Mouse (Mus musculus): ENCODE measurements around the gene Dclk3. TPM values are rescaled to one million over a fixed set of nuclear protein-coding genes. Genes with fewer than 3 reads are reported as not detected.

Dclk3 gene
- 0.05 TPM in 1 of 2 replicates, not detected in the other for polyA plus RNA-seq (2012; rRNA removed)

- Histone ChIP-seq H3K27me3 (ENCODE audit: control insufficient read depth, insufficient read depth, low read length) (peaks cover 9% of the 10 kb centered on the region; the same call in 1 of the 2 replicates), H3K4me3 (ENCODE audit: extremely low read depth, insufficient read depth, insufficient read length) (no peak within 1 kb of the TSS), H3K4me1 (ENCODE audit: control insufficient read depth, insufficient read depth, insufficient read length) (no peaks in the 10 kb centered on the region), H3K36me3 (ENCODE audit: control insufficient read depth, insufficient read depth, low read length) (no peaks in the 10 kb centered on the region), H3K27ac (ENCODE audit: insufficient read depth, low read length) (no peak within 1 kb of the TSS)
- DNase-seq (ENCODE audit: low read depth in 1 of 2, low spot score in 2 of 2), result no peak
- 5% methylated on average over 51 of the region's 57 CpGs for WGBS
- no peak for TF ChIP-seq POLR2A (IDR thresholded peaks at IDR 0.05; ENCODE audit: low read depth, low read length)
- no peak for TF ChIP-seq CTCF (IDR thresholded peaks at IDR 0.05; ENCODE audit: extremely low read depth, insufficient read depth, insufficient read length, insufficient replicate concordance)
Observed at GRCm38 (mm10) chr9:111438904-111439835, at the start of gene Dclk3. Gene Dclk3, plus strand, starts transcription at chr9:111439081.

GRCm38 (mm10) chr9:111390016-111390415 lies 48.9 kb upstream of the Dclk3 start:
- no peak for DNase-seq (ENCODE audit: low read depth in 1 of 2, low spot score in 2 of 2)
- no peak overlapping the region for H3K27ac ChIP-seq (ENCODE audit: insufficient read depth, low read length)
- H3K36me3 ChIP-seq (ENCODE audit: control insufficient read depth, insufficient read depth, low read length), result no peaks in the 10 kb centered on the region
- no peaks in the 10 kb centered on the region for H3K4me1 ChIP-seq (ENCODE audit: control insufficient read depth, insufficient read depth, insufficient read length)
- no peak for TF ChIP-seq POLR2A (IDR thresholded peaks at IDR 0.05; ENCODE audit: low read depth, low read length)
- TF ChIP-seq CTCF (IDR thresholded peaks at IDR 0.05; ENCODE audit: extremely low read depth, insufficient read depth, insufficient read length, insufficient replicate concordance), result no peak
- WGBS, result 86% methylated on average over 9 of the region's 9 CpGs
- no peaks in the 10 kb centered on the region for H3K27me3 ChIP-seq (ENCODE audit: control insufficient read depth, insufficient read depth, low read length)
- no peak overlapping the region for H3K4me3 ChIP-seq (ENCODE audit: extremely low read depth, insufficient read depth, insufficient read length)

GRCm38 (mm10) chr9:111391036-111391435 lies 47.8 kb upstream of the Dclk3 start:
- Histone ChIP-seq H3K27me3 (ENCODE audit: control insufficient read depth, insufficient read depth, low read length) (no peaks in the 10 kb centered on the region), H3K27ac (ENCODE audit: insufficient read depth, low read length) (no peak overlapping the region), H3K36me3 (ENCODE audit: control insufficient read depth, insufficient read depth, low read length) (no peaks in the 10 kb centered on the region), H3K4me3 (ENCODE audit: extremely low read depth, insufficient read depth, insufficient read length) (no peak overlapping the region), H3K4me1 (ENCODE audit: control insufficient read depth, insufficient read depth, insufficient read length) (no peaks in the 10 kb centered on the region)
- no peak for TF ChIP-seq CTCF (IDR thresholded peaks at IDR 0.05; ENCODE audit: extremely low read depth, insufficient read depth, insufficient read length, insufficient replicate concordance)
- TF ChIP-seq POLR2A (IDR thresholded peaks at IDR 0.05; ENCODE audit: low read depth, low read length), result no peak
- no peak for DNase-seq (ENCODE audit: low read depth in 1 of 2, low spot score in 2 of 2)
- WGBS, result 78% methylated on average over 8 of the region's 8 CpGs

- no peak for DNase-seq (ENCODE audit: low read depth in 1 of 2, low spot score in 2 of 2)
- no peaks in the 10 kb centered on the region for H3K36me3 ChIP-seq (ENCODE audit: control insufficient read depth, insufficient read depth, low read length)
- no peaks in the 10 kb centered on the region for H3K27me3 ChIP-seq (ENCODE audit: control insufficient read depth, insufficient read depth, low read length)
- TF ChIP-seq POLR2A (IDR thresholded peaks at IDR 0.05; ENCODE audit: low read depth, low read length), result no peak
- TF ChIP-seq CTCF (IDR thresholded peaks at IDR 0.05; ENCODE audit: extremely low read depth, insufficient read depth, insufficient read length, insufficient replicate concordance), result no peak
- H3K27ac ChIP-seq (ENCODE audit: insufficient read depth, low read length), result no peak overlapping the region
- no peaks in the 10 kb centered on the region for H3K4me1 ChIP-seq (ENCODE audit: control insufficient read depth, insufficient read depth, insufficient read length)
- no peak overlapping the region for H3K4me3 ChIP-seq (ENCODE audit: extremely low read depth, insufficient read depth, insufficient read length)
- WGBS, result 89% methylated on average over 18 of the region's 18 CpGs
Observed at GRCm38 (mm10) chr9:111391926-111392442, 46.9 kb upstream of the Dclk3 start.

- Histone ChIP-seq H3K27ac (ENCODE audit: insufficient read depth, low read length) (no peak overlapping the region), H3K4me1 (ENCODE audit: control insufficient read depth, insufficient read depth, insufficient read length) (no peaks in the 10 kb centered on the region), H3K36me3 (ENCODE audit: control insufficient read depth, insufficient read depth, low read length) (no peaks in the 10 kb centered on the region), H3K27me3 (ENCODE audit: control insufficient read depth, insufficient read depth, low read length) (no peaks in the 10 kb centered on the region), H3K4me3 (ENCODE audit: extremely low read depth, insufficient read depth, insufficient read length) (no peak overlapping the region)
- no peak for DNase-seq (ENCODE audit: low read depth in 1 of 2, low spot score in 2 of 2)
- TF ChIP-seq CTCF (IDR thresholded peaks at IDR 0.05; ENCODE audit: extremely low read depth, insufficient read depth, insufficient read length, insufficient replicate concordance) (no peak), POLR2A (IDR thresholded peaks at IDR 0.05; ENCODE audit: low read depth, low read length) (no peak)
- WGBS, result 81% methylated on average over 5 of the region's 5 CpGs
Observed at GRCm38 (mm10) chr9:111395265-111395664, 43.6 kb upstream of the Dclk3 start.

- DNase-seq (ENCODE audit: low read depth in 1 of 2, low spot score in 2 of 2), result no peak
- Histone ChIP-seq H3K36me3 (ENCODE audit: control insufficient read depth, insufficient read depth, low read length) (no peaks in the 10 kb centered on the region), H3K27ac (ENCODE audit: insufficient read depth, low read length) (no peak overlapping the region), H3K27me3 (ENCODE audit: control insufficient read depth, insufficient read depth, low read length) (no peaks in the 10 kb centered on the region), H3K4me3 (ENCODE audit: extremely low read depth, insufficient read depth, insufficient read length) (no peak overlapping the region), H3K4me1 (ENCODE audit: control insufficient read depth, insufficient read depth, insufficient read length) (no peaks in the 10 kb centered on the region)
- TF ChIP-seq POLR2A (IDR thresholded peaks at IDR 0.05; ENCODE audit: low read depth, low read length) (no peak), CTCF (IDR thresholded peaks at IDR 0.05; ENCODE audit: extremely low read depth, insufficient read depth, insufficient read length, insufficient replicate concordance) (no peak)
- 84% methylated on average over 2 of the region's 2 CpGs for WGBS
Observed at GRCm38 (mm10) chr9:111398059-111398458, 40.8 kb upstream of the Dclk3 start.

- TF ChIP-seq POLR2A (IDR thresholded peaks at IDR 0.05; ENCODE audit: low read depth, low read length), result no peak
- Histone ChIP-seq H3K36me3 (ENCODE audit: control insufficient read depth, insufficient read depth, low read length) (no peaks in the 10 kb centered on the region), H3K27ac (ENCODE audit: insufficient read depth, low read length) (no peak overlapping the region), H3K4me1 (ENCODE audit: control insufficient read depth, insufficient read depth, insufficient read length) (no peaks in the 10 kb centered on the region), H3K4me3 (ENCODE audit: extremely low read depth, insufficient read depth, insufficient read length) (no peak overlapping the region), H3K27me3 (ENCODE audit: control insufficient read depth, insufficient read depth, low read length) (no peaks in the 10 kb centered on the region)
- DNase-seq (ENCODE audit: low read depth in 1 of 2, low spot score in 2 of 2), result no peak
- 78% methylated on average over 4 of the region's 4 CpGs for WGBS
Observed at GRCm38 (mm10) chr9:111400089-111400488, 38.8 kb upstream of the Dclk3 start.
